In the genomic region with DNA sequence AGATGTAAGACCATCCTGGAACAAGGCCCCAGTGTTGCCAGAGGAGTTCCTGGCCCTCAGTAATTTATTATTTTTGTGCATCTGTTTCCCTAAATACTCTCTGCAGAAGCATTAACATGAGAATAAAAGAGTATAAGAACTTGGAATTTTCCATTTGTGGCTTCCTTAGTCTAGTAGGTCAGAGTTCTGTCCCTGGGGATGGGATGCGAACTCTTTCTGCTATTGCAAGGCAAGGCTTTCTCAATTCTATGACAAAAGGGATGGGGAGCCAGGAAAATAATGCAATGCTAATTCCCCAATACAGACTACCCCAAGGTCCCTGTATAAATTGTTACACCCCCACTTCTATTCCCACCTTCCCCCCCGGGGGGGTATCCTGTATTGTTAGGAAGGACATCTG, we compare ENCODE assay signal across 20 mouse cellular contexts.
DNase-seq lines count a peak whose midpoint lies in the region; ATAC-seq and TF ChIP-seq lines count a peak whose summit lies in the region.
"Had no signal": no experiment of that assay in that cellular context is flagged by ENCODE, and none has a peak within 500 bp of the region (broad histone marks: within the 10 kb centered on the region; RNA-seq: fewer than 3 reads in every experiment).

No protein-coding gene starts in this region.

- H3K9ac ChIP-seq in liver, embryonic 12.5 days: no peak overlapping the region
- H3K9ac ChIP-seq: embryonic facial prominence, embryonic 15.5 days; heart, embryonic 13.5 days; hindbrain, embryonic 15.5 days; limb, embryonic 15.5 days; liver, postnatal 0 days; midbrain, embryonic 13.5 days; neural tube, embryonic 13.5 days had no signal

- no peak overlapping the region for H3K4me2 ChIP-seq in liver, embryonic 12.5 days
- H3K4me2 ChIP-seq: embryonic facial prominence, embryonic 15.5 days; heart, embryonic 13.5 days; hindbrain, embryonic 15.5 days; limb, embryonic 15.5 days; midbrain, embryonic 13.5 days; neural tube, embryonic 13.5 days had no signal

- intact Hi-C loops in gastrocnemius, adult 2 months (cut with DNase I): no loop called here
- intact Hi-C loops in left cerebral cortex, adult 2 months (cut with DNase I): no loop called here

- H3K27ac ChIP-seq in heart, embryonic 10.5 days: no peak overlapping the region
- H3K27ac ChIP-seq in gastrocnemius, adult 2 months: peak overlapping the region; percentile 76
- no peak overlapping the region for H3K27ac ChIP-seq in liver, embryonic 12.5 days
- H3K27ac ChIP-seq in left cerebral cortex, adult 2 months: no peak overlapping the region
- H3K27ac ChIP-seq: embryonic facial prominence, embryonic 15.5 days; heart, embryonic 13.5 days; hindbrain, embryonic 15.5 days; limb, embryonic 15.5 days; midbrain, embryonic 13.5 days; neural tube, embryonic 13.5 days had no signal

- no peaks in the 10 kb centered on the region for H3K9me3 ChIP-seq in heart, embryonic 10.5 days
- H3K9me3 ChIP-seq in liver, embryonic 12.5 days (replicated peaks): no peaks in the 10 kb centered on the region
- H3K9me3 ChIP-seq: embryonic facial prominence, embryonic 15.5 days; heart, embryonic 13.5 days; hindbrain, embryonic 15.5 days; limb, embryonic 15.5 days; midbrain, embryonic 13.5 days; neural tube, embryonic 13.5 days had no signal

- no peak overlapping the region for H3K4me3 ChIP-seq in heart, embryonic 10.5 days
- no peak overlapping the region for H3K4me3 ChIP-seq in gastrocnemius, adult 2 months
- H3K4me3 ChIP-seq in liver, embryonic 12.5 days: no peak overlapping the region
- H3K4me3 ChIP-seq in left cerebral cortex, adult 2 months: no peak overlapping the region
- H3K4me3 ChIP-seq: embryonic facial prominence, embryonic 15.5 days; heart, embryonic 13.5 days; hindbrain, embryonic 15.5 days; limb, embryonic 15.5 days; midbrain, embryonic 13.5 days; neural tube, embryonic 13.5 days had no signal

- ATAC-seq in liver, embryonic 12.5 days: no peak
- ATAC-seq: forebrain, embryonic 16.5 days; intestine, embryonic 16.5 days; liver, postnatal 0 days; midbrain, embryonic 13.5 days; Patski had no signal

- no peaks in the 10 kb centered on the region for H3K36me3 ChIP-seq in heart, embryonic 10.5 days
- no peaks in the 10 kb centered on the region for H3K36me3 ChIP-seq in liver, embryonic 12.5 days
- H3K36me3 ChIP-seq: embryonic facial prominence, embryonic 15.5 days; heart, embryonic 13.5 days; hindbrain, embryonic 15.5 days; limb, embryonic 15.5 days; midbrain, embryonic 13.5 days; neural tube, embryonic 13.5 days had no signal

- DNase-seq in heart, adult 18-20 months: peak; percentile 42 to 70
- no peak for DNase-seq in heart, embryonic 10.5 days (ENCODE audit: low spot score)
- DNase-seq in kidney, postnatal 10 days: peak; percentile 24
- DNase-seq in kidney, adult 18-20 months: no peak
- peak; percentile 37 for DNase-seq in gastrocnemius, adult 2 months
- no peak for DNase-seq in left cerebral cortex, adult 2 months (ENCODE audit: extremely low spot score in 1 of 2, low spot score in 2 of 2)
- DNase-seq: cerebellum, postnatal 10 days; liver, postnatal 0 days; lung, postnatal 10 days; right cerebral cortex, adult 18-20 months had no signal

- no peaks in the 10 kb centered on the region for H3K27me3 ChIP-seq in heart, embryonic 10.5 days (ENCODE audit: insufficient read depth, poor library complexity, severe bottlenecking)
- H3K27me3 ChIP-seq in liver, embryonic 12.5 days (replicated peaks): no peaks in the 10 kb centered on the region
- H3K27me3 ChIP-seq: embryonic facial prominence, embryonic 15.5 days; heart, embryonic 13.5 days; hindbrain, embryonic 15.5 days; limb, embryonic 15.5 days; midbrain, embryonic 13.5 days; neural tube, embryonic 13.5 days; Patski had no signal

- TF ChIP-seq CTCF in gastrocnemius, adult 2 months (IDR thresholded peaks at IDR 0.05): no peak
- no peak for TF ChIP-seq CTCF in left cerebral cortex, adult 2 months (IDR thresholded peaks at IDR 0.05)

- WGBS in heart, embryonic 10.5 days: 84% methylated on average over 2 of the region's 2 CpGs
- WGBS in liver, embryonic 12.5 days (ENCODE audit: insufficient replicate concordance): 72% methylated on average over 2 of the region's 2 CpGs

- H3K4me1 ChIP-seq in heart, embryonic 10.5 days: no peaks in the 10 kb centered on the region
- H3K4me1 ChIP-seq in liver, embryonic 12.5 days: no peaks in the 10 kb centered on the region
- H3K4me1 ChIP-seq: heart, embryonic 13.5 days; hindbrain, embryonic 15.5 days; midbrain, embryonic 13.5 days; neural tube, embryonic 13.5 days had no signal

Comparison
In these comparisons a context has a peak if more than half of its experiments do, and no peak if none do; other contexts are left out.
1. DNase-seq: peak in heart, adult 18-20 months (2 of 2), kidney, postnatal 10 days (single experiment) and gastrocnemius, adult 2 months (single experiment); none in heart, embryonic 10.5 days (single experiment), kidney, adult 18-20 months (single experiment) and left cerebral cortex, adult 2 months (0 of 2).